Mouse (Mus musculus) adrenal gland, postnatal 10 days (tissue): ENCODE data around the gene AC140267.1. TPM values are rescaled to one million over a fixed set of nuclear protein-coding genes. Genes with fewer than 3 reads are reported as not detected.

Experiments
- DNase-seq: peaks from one replicate; pipeline ENCODE4 v3.0.0; 2021; ENCODE audit warnings: mixed read lengths
- total RNA-seq, 2 experiments: library from RNA; stranded (reverse); gene quantifications; 2 replicates each; pipeline ENCODE4 v1.2.3; 2021

The AC140267.1 gene
- total RNA-seq, 2 experiments from 2014 or later = 6.9 to 19.1 TPM

DNA sequence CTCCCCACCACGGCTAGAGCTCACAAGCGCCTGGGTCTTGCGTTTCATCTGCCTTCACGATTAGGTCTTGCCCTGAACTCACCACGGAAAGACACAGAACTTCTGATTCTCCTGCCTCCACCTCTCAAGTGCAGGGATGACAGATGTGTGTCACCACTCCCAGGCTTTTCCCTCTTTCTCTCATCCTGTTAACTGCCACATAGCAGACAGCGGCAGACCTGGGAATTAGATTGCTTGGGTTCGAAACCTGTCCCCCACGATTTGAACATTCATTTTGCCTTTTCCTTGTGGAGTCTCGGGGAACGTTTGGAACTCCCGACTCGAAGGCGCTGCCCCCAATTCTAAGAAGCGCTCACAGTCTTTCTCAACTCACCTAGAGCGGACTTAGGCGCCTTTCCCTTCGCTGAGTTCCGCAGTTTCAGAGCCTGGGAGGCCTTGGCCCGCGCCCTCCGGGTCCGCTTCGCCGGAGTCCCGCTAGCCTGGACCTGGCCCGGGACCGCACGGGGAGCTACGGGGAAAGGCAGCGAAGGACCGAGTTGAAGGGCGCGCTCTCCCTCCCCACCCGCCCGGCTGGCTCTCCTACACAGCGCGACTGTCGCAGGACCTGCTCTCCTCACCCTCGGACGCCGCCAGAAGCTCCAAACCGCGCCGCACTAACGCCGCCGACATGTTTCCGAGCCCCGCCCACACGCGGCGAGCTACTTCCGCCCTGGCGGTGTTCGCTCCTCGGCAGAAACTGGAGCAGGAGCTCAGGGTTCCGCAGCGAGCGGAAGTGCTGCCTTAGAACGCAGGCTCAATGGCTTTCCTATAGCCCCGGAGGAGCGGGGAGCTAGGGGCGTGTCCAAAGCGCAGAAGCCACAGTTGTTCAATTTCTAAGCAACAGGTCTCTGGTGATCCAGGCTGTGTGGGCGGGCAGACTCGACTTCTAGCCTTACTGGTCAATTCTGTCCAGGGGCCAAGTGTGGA lies 28.3 kb downstream of the AC140267.1 start, which contains the start of gene Rps19bp1:
Rps19bp1 (minus strand) TSS at position 706 of the 966 bp plus-strand sequence.
- DNase-seq = peak; percentile 91

DNA sequence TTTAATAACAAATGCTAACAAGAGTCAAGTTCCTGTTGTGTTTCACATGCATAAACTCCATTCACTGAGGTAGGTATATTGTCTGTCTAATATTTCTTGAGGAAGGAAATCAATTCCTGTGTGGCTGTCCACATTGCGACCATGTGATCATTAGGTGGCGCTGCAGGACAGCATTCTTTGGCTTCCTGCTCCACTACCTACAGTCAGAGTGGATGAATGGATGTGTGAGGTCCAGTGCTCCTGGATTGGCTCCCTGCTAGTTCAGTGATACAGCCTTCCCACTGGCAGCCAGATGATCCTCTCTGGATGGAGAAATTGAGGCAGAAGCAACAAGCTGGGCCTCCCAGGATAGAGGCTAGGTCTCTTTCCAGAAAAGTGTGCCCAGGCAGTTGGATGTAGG lies 30.6 kb downstream of the AC140267.1 start:
- DNase-seq = peak; percentile 84

DNA sequence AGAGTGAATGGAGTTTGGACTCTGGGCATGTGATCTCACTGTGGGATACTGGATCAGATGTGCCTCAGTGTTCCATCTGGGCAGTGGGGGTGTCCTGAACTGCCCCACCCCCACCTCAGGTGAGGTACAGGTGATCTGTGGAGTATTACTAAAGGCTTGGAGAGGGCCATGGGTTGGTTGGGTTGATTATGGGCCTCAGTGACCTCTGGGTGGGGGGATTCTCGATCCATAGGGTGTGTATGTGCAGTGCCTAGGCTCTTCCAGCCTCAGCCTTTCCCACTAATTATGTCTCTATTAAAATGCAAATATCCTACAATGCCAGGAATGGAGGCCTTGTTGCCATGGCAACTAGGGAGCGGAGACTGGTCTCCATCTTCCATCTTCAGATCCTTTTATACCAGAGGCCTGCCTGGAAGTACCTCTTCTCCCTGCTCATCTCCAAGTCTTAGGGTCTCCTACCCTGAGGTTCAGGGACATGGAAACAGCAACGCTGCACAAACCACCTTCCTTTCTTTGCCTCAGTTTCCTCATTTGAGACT lies 36.3 kb downstream of the AC140267.1 start:
- DNase-seq = no peak

DNA sequence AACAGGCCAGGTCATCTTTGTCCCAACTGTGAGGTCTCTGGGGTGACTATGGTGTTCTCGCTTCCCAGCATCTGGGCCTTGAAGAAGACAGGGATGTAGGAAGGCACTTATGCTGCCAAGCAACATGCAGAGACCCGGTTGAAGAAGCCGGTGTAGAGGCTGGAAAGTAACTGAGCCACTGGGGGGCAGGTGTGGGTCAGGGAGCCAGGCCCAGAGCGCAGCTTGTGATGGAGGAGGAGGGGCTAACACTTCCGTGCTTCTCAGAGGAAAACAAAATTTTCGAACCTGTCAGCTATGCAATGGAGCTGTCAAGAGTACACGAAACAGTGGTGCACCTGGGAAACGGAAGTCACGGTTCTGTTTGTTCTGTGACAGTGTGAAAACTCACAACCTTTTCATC lies 41.5 kb downstream of the AC140267.1 start:
- DNase-seq = no peak

DNA sequence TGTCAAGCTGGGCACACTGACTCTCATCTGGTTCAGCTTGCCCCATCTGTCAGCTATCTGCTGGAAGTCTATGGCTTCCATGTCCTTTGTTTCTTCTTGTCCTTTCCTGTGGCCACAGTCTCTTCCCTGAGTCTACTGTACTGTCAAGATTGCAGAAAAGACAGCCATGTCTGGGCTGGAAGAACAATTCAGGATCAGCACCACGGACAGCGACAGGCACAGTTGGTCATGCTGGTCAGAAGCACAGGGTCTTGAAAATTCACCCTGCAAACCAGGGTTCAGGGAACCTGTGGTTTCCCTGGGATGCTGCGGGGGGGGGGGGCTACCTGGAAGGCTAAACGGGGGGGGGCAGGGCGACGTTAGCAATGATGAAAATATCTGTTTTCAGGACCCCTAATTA lies 42.0 kb downstream of the AC140267.1 start:
- DNase-seq = peak; percentile 83

DNA sequence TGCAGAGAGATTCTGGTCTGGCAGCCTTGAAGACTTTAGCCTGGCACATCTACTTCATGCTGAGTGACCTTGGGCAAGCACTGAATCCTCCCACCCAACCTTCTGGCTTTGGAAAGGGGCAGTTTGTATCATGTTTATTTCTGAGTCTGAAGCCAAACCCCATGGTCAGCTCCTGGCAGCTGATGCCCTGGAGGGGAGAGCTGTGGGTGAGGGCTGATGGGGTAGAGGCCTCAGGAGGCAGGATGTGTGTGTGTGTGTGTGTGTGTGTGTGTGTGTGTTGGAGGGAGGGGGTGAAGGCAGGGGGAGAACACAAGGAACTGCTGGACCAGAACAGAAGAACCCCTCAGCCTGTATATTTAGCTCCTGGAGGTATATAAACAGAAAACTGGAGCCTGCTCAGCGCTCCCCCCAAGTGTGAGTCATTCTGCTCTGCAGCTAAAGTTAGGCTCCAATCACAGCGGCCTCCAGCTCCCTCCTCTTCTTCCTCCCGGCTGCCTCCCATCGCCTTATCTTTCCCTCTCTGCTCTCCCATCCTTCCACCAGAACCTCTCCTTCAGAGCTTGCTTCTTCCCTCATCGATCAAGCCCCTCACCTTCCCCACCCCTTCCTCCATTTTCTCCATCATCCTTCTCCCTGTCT lies 42.6 kb downstream of the AC140267.1 start:
- no peak for DNase-seq

DNA sequence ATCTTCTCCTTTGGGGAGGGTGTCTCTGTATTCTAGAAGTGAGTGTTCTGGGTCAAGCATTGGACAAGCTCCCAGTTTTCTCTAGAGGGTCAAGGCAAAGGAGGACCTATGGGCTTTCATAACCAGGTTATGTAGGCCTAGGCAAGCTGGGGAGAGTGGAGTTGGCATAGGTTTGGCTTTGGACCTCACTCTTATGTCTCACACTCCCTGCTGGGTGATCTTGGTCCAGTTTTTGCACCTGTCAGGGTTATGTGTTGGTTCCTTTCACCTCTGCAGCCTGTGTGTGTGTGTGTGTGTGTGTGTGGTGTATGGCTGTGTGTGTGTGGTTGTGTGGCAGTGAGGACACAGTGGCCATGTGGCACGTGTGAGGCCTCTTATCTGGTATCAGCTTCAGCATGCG lies 43.4 kb downstream of the AC140267.1 start:
- DNase-seq = no peak

DNA sequence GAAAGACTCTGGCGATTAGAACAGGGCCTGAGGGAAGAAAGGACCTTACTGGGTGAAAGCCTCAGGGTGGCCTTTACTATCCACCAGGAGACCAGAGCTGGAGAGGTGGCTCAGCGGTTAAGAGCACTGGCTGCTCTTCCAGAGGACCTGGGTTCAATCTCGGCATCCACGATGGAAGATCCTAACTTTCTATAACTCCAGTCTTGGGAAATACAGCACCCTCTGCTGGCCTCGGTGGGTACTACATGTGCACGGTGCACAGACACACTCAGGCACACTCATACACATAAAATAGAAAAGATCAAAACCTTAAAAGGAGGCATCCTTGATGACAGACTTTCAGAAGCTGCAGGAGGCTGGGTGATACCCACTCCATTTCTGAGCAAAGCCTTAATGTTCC lies 45.0 kb downstream of the AC140267.1 start:
- DNase-seq = peak; percentile 52

Other genes with a start within 250 kb of the AC140267.1 start
- 10 to 100 TPM; 37.8 to 46.7 TPM for gene Pdgfb, start 220.9 kb upstream of the AC140267.1 start, total RNA-seq
- 10 to 100 TPM; 30.2 to 35.0 TPM for gene Syngr1, start 144.5 kb upstream of the AC140267.1 start, total RNA-seq
- 100 to 1,000 TPM; 672 to 709 TPM for gene Rpl3, start 144.0 kb upstream of the AC140267.1 start, total RNA-seq
- gene Tab1, start 102.7 kb upstream of the AC140267.1 start, total RNA-seq = 10 to 100 TPM; 16.3 to 28.9 TPM
- 1 to 10 TPM; 6.0 to 8.0 TPM for gene Mgat3, start 62.1 kb upstream of the AC140267.1 start, total RNA-seq
- gene Mief1, start 1.8 kb upstream of the AC140267.1 start, total RNA-seq = 10 to 100 TPM; 42.8 to 46.6 TPM
- gene Atf4, start 19.3 kb downstream of the AC140267.1 start, total RNA-seq = 100 to 1,000 TPM; 121 to 199 TPM
- gene Rps19bp1, start 28.5 kb downstream of the AC140267.1 start, total RNA-seq = 10 to 100 TPM; 33.0 to 37.6 TPM
- gene Cacna1i, start 51.4 kb downstream of the AC140267.1 start, total RNA-seq = 1 to 10 TPM in 1 of 2 experiments, under 1 TPM in 1; 0.27 to 1.1 TPM